Mouse (Mus musculus) neutrophil, adult 83 days (primary cell): ENCODE data around the gene Tceal6. TPM values are rescaled to one million over a fixed set of nuclear protein-coding genes. Genes with fewer than 3 reads are reported as not detected.

Experiments
- total RNA-seq, 2 experiments: library from RNA; stranded (reverse); gene quantifications; one replicate each; pipeline ENCODE4 v1.2.4; 2023

Gene Tceal6
- total RNA-seq = not detected

DNA sequence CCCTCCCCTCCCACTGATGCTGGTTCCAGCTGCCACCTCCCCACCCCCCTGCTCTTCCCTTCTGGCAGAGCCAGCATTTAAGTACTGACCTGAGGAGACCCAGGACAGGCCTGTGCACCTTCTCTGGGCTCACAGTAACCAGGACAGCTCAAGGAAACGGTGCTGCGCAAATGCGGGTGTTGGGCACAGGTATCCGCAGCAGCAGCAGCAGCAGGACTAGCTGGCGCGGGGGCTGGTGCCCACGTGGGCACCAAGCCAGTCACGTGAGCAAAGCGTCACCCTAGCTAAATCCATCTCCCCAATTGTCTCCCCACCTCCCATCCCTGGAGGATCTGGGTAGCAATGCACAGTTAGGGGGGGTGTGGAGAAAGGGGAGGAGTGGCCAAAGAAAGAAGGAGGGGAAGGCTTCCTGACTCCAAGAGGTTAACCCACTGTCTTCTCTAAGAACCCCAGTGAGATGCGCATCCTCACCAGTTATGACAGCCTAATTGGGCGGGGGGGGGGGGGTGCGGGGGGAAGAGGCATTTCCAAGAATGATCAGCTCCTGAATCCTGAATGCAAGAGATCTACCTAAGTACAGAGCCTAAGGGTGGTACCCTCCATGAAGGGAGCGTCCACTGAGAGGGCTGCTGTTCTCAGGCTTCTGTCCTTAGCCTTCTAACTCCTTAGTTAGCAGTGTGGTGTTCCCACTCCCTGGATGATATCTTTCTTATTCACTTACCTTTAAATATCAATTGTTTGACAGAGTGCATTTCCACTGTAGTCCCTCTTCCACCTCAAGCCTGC, at the start of gene Tceal6:
Gene Tceal6, minus strand, starts transcription at position 252 of the 786 bp plus-strand sequence.

DNA sequence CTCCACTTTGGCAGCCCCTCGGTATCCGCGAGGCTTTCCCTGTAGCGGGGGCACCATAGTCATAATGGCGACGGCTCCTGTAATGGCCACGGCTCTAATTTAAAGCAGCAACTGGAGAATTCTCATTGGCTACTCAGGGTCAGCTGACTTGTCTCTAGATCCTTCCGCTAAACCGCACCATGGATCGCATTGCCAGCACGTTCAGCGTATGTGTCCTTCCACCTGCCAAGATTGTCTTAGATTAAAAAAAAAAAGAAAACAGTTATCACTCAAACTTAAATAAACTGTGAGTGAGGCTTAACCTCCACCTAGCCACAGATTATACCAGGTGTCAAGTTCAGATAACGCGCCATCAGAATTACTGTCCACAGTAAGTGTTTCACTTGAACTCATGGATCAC, 33.0 kb downstream of the Tceal6 start, which contains the start of gene Gm15023:
Gene Gm15023, minus strand, starts transcription at position 101 of the 400 bp plus-strand sequence.

Other genes with a start within 250 kb of the Tceal6 start
- gene Nxf2, start 245.9 kb downstream of the Tceal6 start, total RNA-seq = not detected
- gene Zmat1, start 201.5 kb downstream of the Tceal6 start, total RNA-seq = 1 to 10 TPM; 3.0 to 3.8 TPM
- gene Gm15023, start 33.1 kb downstream of the Tceal6 start, total RNA-seq = not detected
- gene Pramel3, start 91.6 kb upstream of the Tceal6 start, total RNA-seq = not detected
- not detected for gene Gm5128, start 162.6 kb upstream of the Tceal6 start, total RNA-seq
- not detected for gene Gm7903, start 223.1 kb upstream of the Tceal6 start, total RNA-seq